Mouse (Mus musculus) hindbrain, embryonic 11.5 days (tissue): ENCODE measurements around the gene Ciao2a. TPM values are rescaled to one million over a fixed set of nuclear protein-coding genes. Genes with fewer than 3 reads are reported as not detected.

Experiments
- ATAC-seq: fragments of 200-750 bp; cut with Nextera tagmentation; 2 replicates; pipeline ENCODE4 v1.8.0; 2017; ENCODE audit warnings: mild to moderate bottlenecking, moderate TSS enrichment, moderate library complexity; ENCODE audit not compliant: low FRiP score
- DNase-seq: peaks from one replicate; pipeline ENCODE4 v3.0.0-alpha.2; 2015; ENCODE audit warnings: low spot score
- H3K27ac ChIP-seq: fragments of 300-500 bp; sonication (generic); 2 replicates; pipeline ENCODE4 v1.5.1; 2014; ENCODE audit warnings: mild to moderate bottlenecking, low read depth, low read length
- H3K27me3 ChIP-seq: fragments of 300-500 bp; sonication (generic); 2 replicates; pipeline ENCODE4 v1.6.1; 2014; ENCODE audit warnings: mild to moderate bottlenecking, low read length, moderate library complexity, mixed read lengths; ENCODE audit not compliant: control insufficient read depth, insufficient read depth
- H3K36me3 ChIP-seq: fragments of 300-500 bp; sonication (generic); 2 replicates; pipeline ENCODE4 v1.6.1; 2014; ENCODE audit warnings: mild to moderate bottlenecking, low read length, moderate library complexity, mixed read lengths; ENCODE audit not compliant: control insufficient read depth, insufficient read depth
- H3K4me1 ChIP-seq: fragments of 300-500 bp; sonication (generic); replicated peaks from 2 replicates; pipeline ENCODE4 v1.6.1; 2014; ENCODE audit warnings: low read length, mixed read lengths; ENCODE audit not compliant: control insufficient read depth, insufficient read depth
- H3K4me2 ChIP-seq: fragments of 300-500 bp; sonication (generic); replicated peaks from 2 replicates; pipeline ENCODE4 v1.6.1; 2014; ENCODE audit warnings: mild to moderate bottlenecking, low read depth, low read length
- H3K4me3 ChIP-seq: fragments of 300-500 bp; sonication (generic); 2 replicates; pipeline ENCODE4 v1.5.1; 2014; ENCODE audit warnings: low read depth, low read length
- H3K9ac ChIP-seq: fragments of 300-500 bp; sonication (generic); 2 replicates; pipeline ENCODE4 v1.6.1; 2014; ENCODE audit warnings: low read depth, low read length
- H3K9me3 ChIP-seq: fragments of 300-500 bp; sonication (generic); 2 replicates; pipeline ENCODE4 v1.6.1; 2016; ENCODE audit warnings: low read length; ENCODE audit not compliant: control insufficient read depth
- WGBS: fragments of 180-500 bp; shearing (Covaris S2); extraction: QIAGEN DNeasy Blood & Tissue Kit; methylation state at CpG from one replicate; pipeline ENCODE4 v1.1.7; 2014; 5-methylcytosine and 5-hydroxymethylcytosine counted together
- polyA plus RNA-seq: library from polyadenylated mRNA; unstranded; fragments of >200 nt; fragmentation: Nextera tagmentation; extraction: Ambion mirVana; gene quantifications from 2 replicates; pipeline ENCODE4 v1.2.1, GENCODE M21; 2014

Ciao2a gene
- polyA plus RNA-seq, 1 experiment from 2014 or later: 146 TPM

- Histone ChIP-seq H3K4me3 (no peak overlapping the region), H3K27me3 (no peaks in the 10 kb centered on the region), H3K4me2 (no peak overlapping the region), H3K27ac (no peak overlapping the region), H3K9ac (no peak overlapping the region), H3K36me3 (no peaks in the 10 kb centered on the region), H3K4me1 (0 out of 2 replicates have a peak, but pooled peaks cover 2% of the 10 kb centered on the region), H3K9me3 (no peaks in the 10 kb centered on the region)
- 93% methylated on average over 3 of the region's 3 CpGs for WGBS
- ATAC-seq (no peak), DNase-seq (no peak)
These were observed 48.6 kb downstream of the Ciao2a start for GRCm38 (mm10) chr9:66174985-66175384.

- ATAC-seq (no peak), DNase-seq (no peak)
- Histone ChIP-seq H3K9ac (no peak overlapping the region), H3K36me3 (no peaks in the 10 kb centered on the region), H3K9me3 (no peaks in the 10 kb centered on the region), H3K27me3 (no peaks in the 10 kb centered on the region), H3K4me3 (no peak overlapping the region), H3K27ac (no peak overlapping the region), H3K4me2 (no peak overlapping the region), H3K4me1 (no peaks in the 10 kb centered on the region)
- 29% methylated on average over 1 of the region's 1 CpGs for WGBS
These were observed 51.6 kb downstream of the Ciao2a start for GRCm38 (mm10) chr9:66177975-66178374.

- Histone ChIP-seq H3K9ac (no peak overlapping the region), H3K9me3 (no peaks in the 10 kb centered on the region), H3K4me3 (no peak overlapping the region), H3K4me2 (no peak overlapping the region), H3K27me3 (no peaks in the 10 kb centered on the region), H3K27ac (no peak overlapping the region), H3K4me1 (no peaks in the 10 kb centered on the region), H3K36me3 (no peaks in the 10 kb centered on the region)
- DNase-seq: no peak
- 91% methylated on average over 6 of the region's 6 CpGs for WGBS
- no peak for ATAC-seq
These were observed 53.4 kb downstream of the Ciao2a start for GRCm38 (mm10) chr9:66179795-66180194.

GRCm38 (mm10) chr9:66181126-66181825 lies 54.9 kb downstream of the Ciao2a start:
- Histone ChIP-seq H3K36me3 (no peaks in the 10 kb centered on the region), H3K27ac (no peak overlapping the region), H3K9ac (no peak overlapping the region), H3K27me3 (no peaks in the 10 kb centered on the region), H3K4me3 (no peak overlapping the region), H3K4me1 (no peaks in the 10 kb centered on the region), H3K9me3 (no peaks in the 10 kb centered on the region), H3K4me2 (no peak overlapping the region)
- no peak for ATAC-seq
- no peak for DNase-seq
- 84% methylated on average over 4 of the region's 4 CpGs for WGBS

- H3K27me3 ChIP-seq: no peaks in the 10 kb centered on the region
- H3K36me3 ChIP-seq: no peaks in the 10 kb centered on the region
- H3K9ac ChIP-seq: no peak overlapping the region
- no peak overlapping the region for H3K27ac ChIP-seq
- H3K4me2 ChIP-seq: no peak overlapping the region
- no peak overlapping the region for H3K4me3 ChIP-seq
- H3K9me3 ChIP-seq: no peaks in the 10 kb centered on the region
- DNase-seq: no peak
- no peak for ATAC-seq
- 71% methylated on average over 11 of the region's 11 CpGs for WGBS
- 0 out of 2 replicates have a peak, but pooled peaks cover 2% of the 10 kb centered on the region for H3K4me1 ChIP-seq
These were observed 55.6 kb downstream of the Ciao2a start for GRCm38 (mm10) chr9:66181826-66182678.

- H3K27ac ChIP-seq: no peak overlapping the region
These were observed 56.2 kb downstream of the Ciao2a start for GRCm38 (mm10) chr9:66182679-66182993.

GRCm38 (mm10) chr9:66183023-66183422 lies 56.6 kb downstream of the Ciao2a start:
- 74% methylated on average over 3 of the region's 3 CpGs for WGBS
- ATAC-seq: no peak
- H3K9me3 ChIP-seq: no peaks in the 10 kb centered on the region
- H3K36me3 ChIP-seq: no peaks in the 10 kb centered on the region
- DNase-seq: no peak
- H3K27ac ChIP-seq: no peak overlapping the region
- no peaks in the 10 kb centered on the region for H3K27me3 ChIP-seq
- H3K9ac ChIP-seq: no peak overlapping the region
- H3K4me2 ChIP-seq: no peak overlapping the region
- 0 out of 2 replicates have a peak, but pooled peaks cover 2% of the 10 kb centered on the region for H3K4me1 ChIP-seq
- H3K4me3 ChIP-seq: no peak overlapping the region

More at GRCm38 (mm10) chr9:66182679-66182993, 56.2 kb downstream of the Ciao2a start:
- Histone ChIP-seq H3K9ac (no peak overlapping the region), H3K36me3 (no peaks in the 10 kb centered on the region), H3K4me1 (0 out of 2 replicates have a peak, but pooled peaks cover 2% of the 10 kb centered on the region), H3K4me3 (no peak overlapping the region), H3K27me3 (no peaks in the 10 kb centered on the region), H3K4me2 (no peak overlapping the region), H3K9me3 (no peaks in the 10 kb centered on the region)
- DNase-seq (no peak), ATAC-seq (no peak)
- 82% methylated on average over 3 of the region's 3 CpGs for WGBS

- 75% methylated on average over 5 of the region's 5 CpGs for whole genome bisulfite sequencing
- no peak for DNase-seq
- H3K27me3 ChIP-seq: no peaks in the 10 kb centered on the region
- H3K9me3 ChIP-seq: no peaks in the 10 kb centered on the region
- H3K4me3 ChIP-seq: no peak overlapping the region
- ATAC-seq: no peak
- H3K4me1 ChIP-seq: 0 out of 2 replicates have a peak, but pooled peaks cover 2% of the 10 kb centered on the region
- H3K9ac ChIP-seq: no peak overlapping the region
- H3K36me3 ChIP-seq: no peaks in the 10 kb centered on the region
- H3K27ac ChIP-seq: no peak overlapping the region
- H3K4me2 ChIP-seq: no peak overlapping the region
These were observed 58.2 kb downstream of the Ciao2a start for GRCm38 (mm10) chr9:66184572-66184971.
